Comparison of ENCODE assay signal across 27 mouse cellular contexts in genomic region chr1:131042721-131043120, GRCm38 (mm10). TPM values are rescaled to one million over a fixed set of nuclear protein-coding genes. Genes with fewer than 3 reads are reported as not detected.
"Had no signal": no experiment of that assay in that cellular context is flagged by ENCODE, and none has a peak within 500 bp of the region (broad histone marks: within the 10 kb centered on the region; RNA-seq: fewer than 3 reads in every experiment).

No protein-coding gene starts in this region.

- H3K36me3 ChIP-seq: liver, embryonic 12.5 days; midbrain, embryonic 12.5 days; midbrain, embryonic 15.5 days; neural tube, embryonic 13.5 days; neural tube, embryonic 15.5 days; stomach, embryonic 15.5 days had no signal

- ATAC-seq: liver, embryonic 12.5 days; midbrain, embryonic 15.5 days had no signal

- H3K4me3 ChIP-seq: liver, embryonic 12.5 days; midbrain, embryonic 12.5 days; midbrain, embryonic 15.5 days; myocyte; neural tube, embryonic 13.5 days; neural tube, embryonic 15.5 days; stomach, embryonic 15.5 days had no signal

- H3K27ac ChIP-seq: liver, embryonic 12.5 days; liver, embryonic 14.5 days; midbrain, embryonic 12.5 days; midbrain, embryonic 15.5 days; neural tube, embryonic 13.5 days; neural tube, embryonic 15.5 days; stomach, embryonic 15.5 days; stomach, postnatal 0 days had no signal

- H3K9ac ChIP-seq: liver, embryonic 12.5 days; liver, embryonic 14.5 days; lung, embryonic 14.5 days; midbrain, embryonic 12.5 days; midbrain, embryonic 15.5 days; neural tube, embryonic 13.5 days; neural tube, embryonic 15.5 days; stomach, embryonic 15.5 days had no signal

- H3K4me2 ChIP-seq: liver, embryonic 12.5 days; lung, embryonic 14.5 days; midbrain, embryonic 12.5 days; midbrain, embryonic 15.5 days; neural tube, embryonic 13.5 days; neural tube, embryonic 15.5 days; stomach, embryonic 15.5 days had no signal

- H3K9me3 ChIP-seq: liver, embryonic 12.5 days; midbrain, embryonic 15.5 days; neural tube, embryonic 15.5 days; stomach, embryonic 15.5 days had no signal

- H3K27me3 ChIP-seq: liver, embryonic 12.5 days; midbrain, embryonic 12.5 days; midbrain, embryonic 15.5 days; neural tube, embryonic 13.5 days; neural tube, embryonic 15.5 days; stomach, embryonic 15.5 days had no signal

- H3K4me1 ChIP-seq: liver, embryonic 12.5 days; midbrain, embryonic 12.5 days; midbrain, embryonic 15.5 days; neural tube, embryonic 13.5 days; neural tube, embryonic 15.5 days; stomach, embryonic 15.5 days had no signal

- DNase-seq: lung, adult 18-20 months; lung, embryonic 14.5 days; lung, postnatal 10 days; lung, postnatal 4 days; retina, postnatal 1 day; right cerebral cortex, adult 18-20 months; right cerebral cortex, postnatal 25 days; right cerebral cortex, postnatal 4 days; spleen, adult 18-20 months; thymus, adult 2 months; thymus, postnatal 25 days; thymus, postnatal 4 days had no signal

RNA-seq across cellular contexts. Expression of gene Il10, which starts 23.1 kb away (rescaled TPM):
- total RNA-seq: megakaryocyte-erythroid progenitor cell, adult 5-6 weeks had no signal
- polyA plus RNA-seq: liver, embryonic 12.5 days; liver, embryonic 16.5 days; lung, embryonic 14.5 days; lung, embryonic 16.5 days; midbrain, embryonic 12.5 days; midbrain, embryonic 15.5 days; myocyte; neural tube, embryonic 11.5 days; neural tube, embryonic 13.5 days; neural tube, embryonic 15.5 days; small intestine, adult 2 months; stomach, embryonic 15.5 days; stomach, postnatal 0 days; testis, adult 2 months had no signal
